Mouse (Mus musculus) adrenal gland, postnatal 0 days (tissue): ENCODE results near the gene Taf6l. TPM values are rescaled to one million over a fixed set of nuclear protein-coding genes. Genes with fewer than 3 reads are reported as not detected.

Source experiments
- microRNA-seq: library from miRNA; unstranded; fragments of <30 nt; microRNA quantifications from one replicate; pipeline ENCODE4, GENCODE M21; 2016; ENCODE audit warnings: borderline replicate concordance; ENCODE audit not compliant: insufficient number of aligned reads
- polyA plus RNA-seq: library from polyadenylated mRNA; unstranded; fragments of >200 nt; fragmentation: Nextera tagmentation; extraction: Ambion mirVana; gene quantifications from 2 replicates; pipeline ENCODE4 v1.2.1, GENCODE M21; 2015

Taf6l gene
- polyA plus RNA-seq, 1 experiment from 2014 or later = 14.5 TPM

Small RNA genes lying within 50 kb of the gene (microRNA-seq; reads per million reads assigned to microRNA genes)
- gene Mir6992 = not detected

Other genes starting within 250 kb of the Taf6l start
- 0.18 and 0.49 TPM in 2 replicates for gene Slc22a8, start 195.2 kb downstream of the Taf6l start, polyA plus RNA-seq
- 0.23 and 0.54 TPM in 2 replicates for gene Slc22a6, start 168.4 kb downstream of the Taf6l start, polyA plus RNA-seq
- gene Chrm1, start 122.6 kb downstream of the Taf6l start, polyA plus RNA-seq = 0.91 and 2.2 TPM in 2 replicates
- gene Slc3a2, start 63.0 kb downstream of the Taf6l start, polyA plus RNA-seq = 83.1 and 141 TPM in 2 replicates
- gene Wdr74, start 50.6 kb downstream of the Taf6l start, polyA plus RNA-seq = 55.6 and 64.3 TPM in 2 replicates
- gene 1700092M07Rik, start 45.7 kb downstream of the Taf6l start, polyA plus RNA-seq = not detected in 2 replicates
- 85.3 and 122 TPM in 2 replicates for gene Stx5a, start 45.0 kb downstream of the Taf6l start, polyA plus RNA-seq
- gene Nxf1, start 29.3 kb downstream of the Taf6l start, polyA plus RNA-seq = 57.3 and 70.5 TPM in 2 replicates
- gene Tmem223, start 15.4 kb downstream of the Taf6l start, polyA plus RNA-seq = 187 and 192 TPM in 2 replicates
- 117 and 159 TPM in 2 replicates for gene Tmem179b, start 11.9 kb downstream of the Taf6l start, polyA plus RNA-seq
- 250 and 252 TPM in 2 replicates for gene Polr2g, start 12.2 kb upstream of the Taf6l start, polyA plus RNA-seq
- 3.5 and 3.7 TPM in 2 replicates for gene Zbtb3, start 16.1 kb upstream of the Taf6l start, polyA plus RNA-seq
- gene Ttc9c, start 32.9 kb upstream of the Taf6l start, polyA plus RNA-seq = 19.5 and 25.9 TPM in 2 replicates
- 2.6 and 4.1 TPM in 2 replicates for gene Hnrnpul2, start 33.6 kb upstream of the Taf6l start, polyA plus RNA-seq
- gene AC129217.1, start 43.4 kb upstream of the Taf6l start, polyA plus RNA-seq = not detected in 2 replicates
- gene Bscl2, start 51.0 kb upstream of the Taf6l start, polyA plus RNA-seq = 50.5 and 77.3 TPM in 2 replicates
- 32.7 and 80.6 TPM in 2 replicates for gene Gng3, start 52.8 kb upstream of the Taf6l start, polyA plus RNA-seq
- 15.3 and 22.8 TPM in 2 replicates for gene Lrrn4cl, start 64.4 kb upstream of the Taf6l start, polyA plus RNA-seq
- 177 and 268 TPM in 2 replicates for gene Ubxn1, start 85.1 kb upstream of the Taf6l start, polyA plus RNA-seq
- gene Uqcc3, start 94.5 kb upstream of the Taf6l start, polyA plus RNA-seq = 120 and 130 TPM in 2 replicates
- gene Lbhd1, start 97.3 kb upstream of the Taf6l start, polyA plus RNA-seq = 69.8 and 70.7 TPM in 2 replicates
- not detected in 2 replicates for gene Gm49403, start 97.5 kb upstream of the Taf6l start, polyA plus RNA-seq
- 76.8 and 83.8 TPM in 2 replicates for gene 1810009A15Rik, start 102.4 kb upstream of the Taf6l start, polyA plus RNA-seq
- not detected in 2 replicates for gene Gm49416, start 102.5 kb upstream of the Taf6l start, polyA plus RNA-seq
- gene Ints5, start 106.6 kb upstream of the Taf6l start, polyA plus RNA-seq = 15.9 and 19.0 TPM in 2 replicates
- 35.9 and 58.5 TPM in 2 replicates for gene Ganab, start 111.7 kb upstream of the Taf6l start, polyA plus RNA-seq
- gene B3gat3, start 134.0 kb upstream of the Taf6l start, polyA plus RNA-seq = 35.8 and 37.6 TPM in 2 replicates
- gene Rom1, start 142.9 kb upstream of the Taf6l start, polyA plus RNA-seq = 10.2 and 10.6 TPM in 2 replicates
- gene Eml3, start 143.1 kb upstream of the Taf6l start, polyA plus RNA-seq = 22.1 and 29.4 TPM in 2 replicates
- gene Mta2, start 155.5 kb upstream of the Taf6l start, polyA plus RNA-seq = 62.8 and 87.3 TPM in 2 replicates
- 11.2 and 17.6 TPM in 2 replicates for gene Tut1, start 167.4 kb upstream of the Taf6l start, polyA plus RNA-seq
- 168 and 205 TPM in 2 replicates for gene Eef1g, start 180.6 kb upstream of the Taf6l start, polyA plus RNA-seq
- 33.6 and 44.4 TPM in 2 replicates for gene Ahnak, start 202.9 kb upstream of the Taf6l start, polyA plus RNA-seq